Mouse (Mus musculus): ENCODE data around the gene Chmp1a. TPM values are rescaled to one million over a fixed set of nuclear protein-coding genes. Genes with fewer than 3 reads are reported as not detected.
"Not testable (repeated sequence)": the region's sequence is repeated elsewhere in the genome, so short reads cannot be mapped to it uniquely, and the experiment has no call there.

The Chmp1a gene
- 231 and 232 TPM in 2 replicates for polyA plus RNA-seq (2015; fragmentation: Nextera tagmentation; extraction: Ambion mirVana)

GRCm38 (mm10) chr8:123212321-123213117 lies at the start of gene Chmp1a, which contains the start of gene Spata33:
Chmp1a (minus strand) TSS chr8:123212763.
Spata33 (plus strand) TSS chr8:123212832.
- H3K9ac ChIP-seq (ENCODE audit: low read depth, low read length): peak within 1 kb of the TSS; percentile 84
- H3K27me3 ChIP-seq (ENCODE audit: control insufficient read depth, insufficient read depth, low read depth, low read length): no peaks in the 10 kb centered on the region
- WGBS: 1% methylated on average over 73 of the region's 76 CpGs
- peak; percentile 94 for ATAC-seq
- H3K36me3 ChIP-seq (ENCODE audit: control insufficient read depth, insufficient read depth, low read length): peaks cover 10% of the 10 kb centered on the region
- no peaks in the 10 kb centered on the region for H3K9me3 ChIP-seq (replicated peaks; ENCODE audit: control insufficient read depth, low read length, poor library complexity, severe bottlenecking)
- peak within 1 kb of the TSS; percentile 63 for H3K4me3 ChIP-seq (ENCODE audit: low read depth, low read length)
- H3K27ac ChIP-seq (ENCODE audit: low read length): peak within 1 kb of the TSS; percentile 50
- peaks cover 20% of the 10 kb centered on the region for H3K4me1 ChIP-seq (ENCODE audit: control insufficient read depth, insufficient read depth, low read length)
- H3K4me2 ChIP-seq (ENCODE audit: low read length): peak within 1 kb of the TSS; percentile 98

DNA sequence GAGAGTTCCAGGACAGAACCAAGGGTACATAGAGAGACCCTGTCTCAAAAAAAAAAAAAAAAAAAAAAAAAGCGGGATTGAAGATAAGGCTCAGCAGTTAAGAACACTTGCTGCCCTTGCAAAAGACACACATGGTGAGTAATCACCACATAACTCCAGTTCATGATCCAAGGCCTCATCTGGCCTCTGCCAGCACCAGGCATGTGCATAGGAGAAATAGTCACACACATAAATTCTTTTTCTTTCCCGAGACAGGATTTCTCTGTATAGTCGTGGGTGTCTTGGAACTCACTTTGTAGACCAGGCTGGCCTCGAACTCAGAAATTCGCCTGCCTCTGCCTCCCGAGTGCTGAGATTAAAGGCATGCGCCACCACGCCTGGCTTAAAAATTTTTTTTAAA lies 45.0 kb upstream of the Chmp1a start:
- not testable (repeated sequence) for H3K4me3 ChIP-seq (ENCODE audit: low read depth, low read length); H3K9ac ChIP-seq (ENCODE audit: low read depth, low read length); H3K27ac ChIP-seq (ENCODE audit: low read length); H3K9me3 ChIP-seq (replicated peaks; ENCODE audit: control insufficient read depth, low read length, poor library complexity, severe bottlenecking); ATAC-seq; H3K4me2 ChIP-seq (ENCODE audit: low read length); H3K27me3 ChIP-seq (ENCODE audit: control insufficient read depth, insufficient read depth, low read depth, low read length)
- H3K4me1 ChIP-seq (ENCODE audit: control insufficient read depth, insufficient read depth, low read length): peaks cover 16% of the 10 kb centered on the region
- H3K36me3 ChIP-seq (ENCODE audit: control insufficient read depth, insufficient read depth, low read length): peaks cover 19% of the 10 kb centered on the region; the same call in 1 of the 2 replicates
- 93% methylated on average over 8 of the region's 8 CpGs for WGBS

- WGBS: 79% methylated on average over 3 of the region's 3 CpGs
- ATAC-seq: no peak
- Histone ChIP-seq H3K9me3 (replicated peaks; ENCODE audit: control insufficient read depth, low read length, poor library complexity, severe bottlenecking) (no peaks in the 10 kb centered on the region), H3K4me2 (ENCODE audit: low read length) (no peak overlapping the region), H3K4me3 (ENCODE audit: low read depth, low read length) (no peak overlapping the region), H3K9ac (ENCODE audit: low read depth, low read length) (no peak overlapping the region), H3K4me1 (ENCODE audit: control insufficient read depth, insufficient read depth, low read length) (peaks cover 18% of the 10 kb centered on the region), H3K27me3 (ENCODE audit: control insufficient read depth, insufficient read depth, low read depth, low read length) (no peaks in the 10 kb centered on the region), H3K27ac (ENCODE audit: low read length) (no peak overlapping the region), H3K36me3 (ENCODE audit: control insufficient read depth, insufficient read depth, low read length) (peaks cover 19% of the 10 kb centered on the region; the same call in 1 of the 2 replicates)
Observed at GRCm38 (mm10) chr8:123257114-123257513, 44.6 kb upstream of the Chmp1a start.

DNA sequence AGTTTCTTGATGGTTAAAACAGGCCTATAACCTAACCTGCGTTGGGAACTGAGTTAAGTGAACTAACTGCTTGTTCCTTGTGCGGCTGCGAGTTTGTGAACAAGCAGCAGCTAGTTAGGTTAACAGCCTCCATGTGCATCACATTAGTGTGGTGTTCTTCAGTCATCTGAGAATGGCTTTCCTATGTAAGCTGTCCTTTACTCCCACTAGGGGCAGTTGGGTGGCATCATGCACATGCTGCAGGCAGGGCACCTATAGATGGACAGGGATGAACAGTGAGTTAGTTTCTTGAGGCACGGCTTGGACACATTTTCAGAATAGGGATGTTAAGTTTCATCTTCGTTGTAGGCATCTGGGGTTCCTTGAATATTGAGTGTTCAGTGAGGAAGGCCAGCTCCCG lies 42.6 kb upstream of the Chmp1a start:
- 71% methylated on average over 6 of the region's 6 CpGs for WGBS

DNA sequence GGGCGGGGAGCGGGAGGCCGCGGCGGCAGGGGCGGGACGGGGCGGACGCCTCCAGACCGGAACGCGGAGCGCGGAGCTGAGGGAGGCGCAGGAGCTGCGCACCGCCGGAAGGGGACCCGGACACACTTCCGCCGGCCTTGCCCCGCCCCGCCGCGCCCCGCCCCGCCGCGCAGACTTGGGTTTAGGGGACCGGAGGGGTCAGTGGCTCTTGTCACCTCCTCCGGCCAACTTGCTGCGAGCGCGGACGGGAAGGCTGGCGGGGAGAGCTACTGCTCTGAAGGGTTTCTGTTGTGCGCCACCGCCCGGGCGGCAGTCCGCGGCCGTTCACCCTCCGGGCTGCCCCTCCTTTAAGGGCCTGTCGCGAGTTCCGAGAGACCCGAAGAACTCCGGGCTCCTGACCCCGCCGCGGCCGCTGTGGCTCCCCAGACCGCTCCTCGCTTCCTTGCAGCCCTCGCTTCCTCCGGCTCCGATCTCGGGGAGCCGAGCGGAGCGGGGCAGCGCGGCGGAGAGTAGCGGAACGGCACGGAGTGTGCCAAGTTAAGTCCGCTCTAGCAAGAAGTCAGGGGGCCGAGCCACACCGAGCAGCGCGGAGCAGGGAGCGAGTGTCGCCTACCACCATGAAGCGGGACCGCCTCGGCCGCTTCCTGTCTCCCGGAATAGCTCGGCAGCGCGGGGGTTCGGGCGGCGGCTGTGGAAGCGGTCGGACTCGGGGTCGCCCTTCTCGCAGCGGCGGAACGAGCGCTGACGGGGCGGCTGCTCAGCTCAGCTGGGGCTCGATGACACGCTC lies 41.7 kb upstream of the Chmp1a start, which contains the start of the genes Zfp276 and Vps9d1:
Gene Zfp276, plus strand, starts transcription at position 97 of the 787 bp plus-strand sequence.
Gene Vps9d1, minus strand, starts transcription at position 250 of the 787 bp plus-strand sequence.
- Histone ChIP-seq H3K36me3 (ENCODE audit: control insufficient read depth, insufficient read depth, low read length) (peaks cover 25% of the 10 kb centered on the region), H3K27ac (ENCODE audit: low read length) (peak within 1 kb of the TSS; percentile 92), H3K9me3 (replicated peaks; ENCODE audit: control insufficient read depth, low read length, poor library complexity, severe bottlenecking) (no peaks in the 10 kb centered on the region), H3K27me3 (ENCODE audit: control insufficient read depth, insufficient read depth, low read depth, low read length) (no peaks in the 10 kb centered on the region), H3K4me2 (ENCODE audit: low read length) (peak within 1 kb of the TSS; percentile 97), H3K9ac (ENCODE audit: low read depth, low read length) (peak within 1 kb of the TSS; percentile 100), H3K4me1 (ENCODE audit: control insufficient read depth, insufficient read depth, low read length) (peaks cover 18% of the 10 kb centered on the region), H3K4me3 (ENCODE audit: low read depth, low read length) (peak within 1 kb of the TSS; percentile 97)
- under 1% methylated on average over 71 of the region's 99 CpGs for WGBS
- peak; percentile 96 for ATAC-seq

More for the DNA sequence above, 42.6 kb upstream of the Chmp1a start:
- Histone ChIP-seq H3K27me3 (ENCODE audit: control insufficient read depth, insufficient read depth, low read depth, low read length) (no peaks in the 10 kb centered on the region), H3K4me2 (ENCODE audit: low read length) (peak overlapping the region; percentile 97), H3K4me3 (ENCODE audit: low read depth, low read length) (peak overlapping the region; percentile 97), H3K9ac (ENCODE audit: low read depth, low read length) (peak overlapping the region; percentile 100), H3K9me3 (replicated peaks; ENCODE audit: control insufficient read depth, low read length, poor library complexity, severe bottlenecking) (no peaks in the 10 kb centered on the region), H3K27ac (ENCODE audit: low read length) (no peak overlapping the region), H3K4me1 (ENCODE audit: control insufficient read depth, insufficient read depth, low read length) (peaks cover 18% of the 10 kb centered on the region), H3K36me3 (ENCODE audit: control insufficient read depth, insufficient read depth, low read length) (peaks cover 30% of the 10 kb centered on the region)
- no peak for ATAC-seq

DNA sequence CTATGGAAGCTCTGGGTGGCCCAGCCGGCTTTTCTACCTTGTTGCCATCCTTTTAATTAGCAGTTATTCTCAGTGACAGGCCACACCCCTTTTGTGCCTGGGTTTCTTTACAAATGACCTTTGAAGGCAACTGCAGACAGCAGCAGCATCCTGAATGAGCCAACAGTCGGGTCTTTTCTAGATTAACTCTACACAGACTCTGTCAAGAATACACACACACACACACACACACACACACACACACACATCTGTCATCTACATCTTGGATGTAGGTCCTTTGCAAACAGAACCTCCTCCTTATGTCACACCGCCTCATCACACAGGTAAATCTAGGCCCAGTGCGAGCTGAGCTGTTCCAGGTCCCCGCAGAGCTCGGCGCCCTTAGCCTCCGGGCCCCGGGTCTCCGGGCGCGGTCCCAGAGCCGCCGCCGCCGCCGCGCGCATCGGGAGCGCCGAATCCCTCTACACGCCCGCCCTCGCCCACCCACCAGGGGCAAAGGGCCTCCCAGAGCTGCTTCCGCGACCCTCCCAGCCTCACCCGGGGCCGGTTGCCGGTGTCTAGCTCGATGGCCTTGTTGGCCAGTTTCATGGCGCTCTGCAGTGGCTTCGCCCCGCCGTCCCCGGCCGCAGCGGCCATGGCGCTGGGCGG lies 41.0 kb upstream of the Chmp1a start:
- H3K9ac ChIP-seq (ENCODE audit: low read depth, low read length): peak overlapping the region; percentile 100
- H3K9me3 ChIP-seq (replicated peaks; ENCODE audit: control insufficient read depth, low read length, poor library complexity, severe bottlenecking): no peaks in the 10 kb centered on the region
- peak overlapping the region; percentile 97 for H3K4me3 ChIP-seq (ENCODE audit: low read depth, low read length)
- H3K4me2 ChIP-seq (ENCODE audit: low read length): peak overlapping the region; percentile 68
- ATAC-seq: peak; percentile 55
- 0% methylated on average over 28 of the region's 40 CpGs for WGBS
- H3K27ac ChIP-seq (ENCODE audit: low read length): peak overlapping the region; percentile 92
- H3K4me1 ChIP-seq (ENCODE audit: control insufficient read depth, insufficient read depth, low read length): peaks cover 18% of the 10 kb centered on the region
- H3K27me3 ChIP-seq (ENCODE audit: control insufficient read depth, insufficient read depth, low read depth, low read length): no peaks in the 10 kb centered on the region
- peaks cover 23% of the 10 kb centered on the region for H3K36me3 ChIP-seq (ENCODE audit: control insufficient read depth, insufficient read depth, low read length)

GRCm38 (mm10) chr8:123252925-123253324 lies 40.4 kb upstream of the Chmp1a start:
- Histone ChIP-seq H3K4me1 (ENCODE audit: control insufficient read depth, insufficient read depth, low read length) (peaks cover 18% of the 10 kb centered on the region), H3K27me3 (ENCODE audit: control insufficient read depth, insufficient read depth, low read depth, low read length) (no peaks in the 10 kb centered on the region), H3K27ac (ENCODE audit: low read length) (no peak overlapping the region), H3K4me3 (ENCODE audit: low read depth, low read length) (peak overlapping the region; percentile 97), H3K4me2 (ENCODE audit: low read length) (peak overlapping the region; percentile 68), H3K9ac (ENCODE audit: low read depth, low read length) (peak overlapping the region; percentile 100), H3K36me3 (ENCODE audit: control insufficient read depth, insufficient read depth, low read length) (peaks cover 27% of the 10 kb centered on the region), H3K9me3 (replicated peaks; ENCODE audit: control insufficient read depth, low read length, poor library complexity, severe bottlenecking) (no peaks in the 10 kb centered on the region)
- whole genome bisulfite sequencing: 70% methylated on average over 4 of the region's 4 CpGs
- ATAC-seq: no peak

DNA sequence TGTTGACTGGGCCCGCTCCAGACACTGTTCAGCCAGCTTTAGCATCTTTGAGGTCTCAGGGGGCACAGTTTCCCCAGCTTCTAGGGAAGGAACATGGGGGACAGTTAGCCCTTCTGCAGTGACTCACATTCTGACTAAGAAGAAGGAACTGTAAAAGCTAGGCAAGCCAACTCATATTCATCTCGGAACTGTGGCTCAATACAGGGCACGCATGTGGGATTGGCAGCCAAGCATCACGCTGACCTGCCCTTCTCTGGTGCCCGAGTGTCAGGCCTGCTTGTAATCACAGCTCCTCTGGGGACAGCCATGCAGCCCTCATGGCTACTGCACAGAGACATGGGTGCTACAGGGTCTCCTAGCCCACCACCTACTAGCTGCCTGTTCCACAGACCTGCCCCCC lies 38.4 kb upstream of the Chmp1a start:
- H3K27ac ChIP-seq (ENCODE audit: low read length): no peak overlapping the region
- no peak overlapping the region for H3K9ac ChIP-seq (ENCODE audit: low read depth, low read length)
- no peak overlapping the region for H3K4me2 ChIP-seq (ENCODE audit: low read length)
- no peaks in the 10 kb centered on the region for H3K27me3 ChIP-seq (ENCODE audit: control insufficient read depth, insufficient read depth, low read depth, low read length)
- peaks cover 40% of the 10 kb centered on the region for H3K36me3 ChIP-seq (ENCODE audit: control insufficient read depth, insufficient read depth, low read length)
- ATAC-seq: no peak
- WGBS: 97% methylated on average over 5 of the region's 5 CpGs
- H3K9me3 ChIP-seq (replicated peaks; ENCODE audit: control insufficient read depth, low read length, poor library complexity, severe bottlenecking): no peaks in the 10 kb centered on the region
- H3K4me3 ChIP-seq (ENCODE audit: low read depth, low read length): no peak overlapping the region
- H3K4me1 ChIP-seq (ENCODE audit: control insufficient read depth, insufficient read depth, low read length): peaks cover 18% of the 10 kb centered on the region
